Mouse (Mus musculus): ENCODE results near the gene Nop56. TPM values are rescaled to one million over a fixed set of nuclear protein-coding genes. Genes with fewer than 3 reads are reported as not detected.

Nop56 gene
- polyA plus RNA-seq (2015; fragmentation: Nextera tagmentation; extraction: Ambion mirVana) = 288 and 308 TPM in 2 replicates

- peak within 1 kb of the TSS; percentile 93 for H3K27ac ChIP-seq
- under 1% methylated on average over 68 of the region's 68 CpGs for WGBS
- H3K27me3 ChIP-seq = no peaks in the 10 kb centered on the region
- H3K36me3 ChIP-seq (ENCODE audit: poor library complexity, severe bottlenecking) = peaks cover 39% of the 10 kb centered on the region
- H3K4me1 ChIP-seq = peaks cover 30% of the 10 kb centered on the region
- H3K4me2 ChIP-seq = peak within 1 kb of the TSS; percentile 86
- peak within 1 kb of the TSS; percentile 96 for H3K9ac ChIP-seq
- peak; percentile 98 for ATAC-seq
- H3K4me3 ChIP-seq = peak within 1 kb of the TSS; percentile 91
- no peaks in the 10 kb centered on the region for H3K9me3 ChIP-seq (replicated peaks)
Observed at GRCm38 (mm10) chr2:130274149-130274861, at the start of gene Nop56. Nop56 (plus strand) TSS chr2:130274430.

GRCm38 (mm10) chr2:130246912-130247311, 27.3 kb upstream of the Nop56 start:
- H3K27ac ChIP-seq = no peak overlapping the region
- H3K4me1 ChIP-seq = no peaks in the 10 kb centered on the region
- 49% methylated on average over 9 of the region's 9 CpGs for WGBS
- ATAC-seq = no peak
- H3K36me3 ChIP-seq (ENCODE audit: poor library complexity, severe bottlenecking) = no peaks in the 10 kb centered on the region
- no peak overlapping the region for H3K4me3 ChIP-seq
- no peaks in the 10 kb centered on the region for H3K9me3 ChIP-seq (replicated peaks)
- H3K27me3 ChIP-seq = no peaks in the 10 kb centered on the region
- no peak overlapping the region for H3K4me2 ChIP-seq
- H3K9ac ChIP-seq = no peak overlapping the region

- no peaks in the 10 kb centered on the region for H3K9me3 ChIP-seq (replicated peaks)
- no peak overlapping the region for H3K27ac ChIP-seq
- H3K27me3 ChIP-seq = no peaks in the 10 kb centered on the region
- H3K4me2 ChIP-seq = no peak overlapping the region
- no peak overlapping the region for H3K4me3 ChIP-seq
- H3K4me1 ChIP-seq = no peaks in the 10 kb centered on the region
- WGBS = 73% methylated on average over 7 of the region's 7 CpGs
- no peaks in the 10 kb centered on the region for H3K36me3 ChIP-seq (ENCODE audit: poor library complexity, severe bottlenecking)
- ATAC-seq = no peak
- H3K9ac ChIP-seq = no peak overlapping the region
Observed at GRCm38 (mm10) chr2:130248226-130248625, 26.0 kb upstream of the Nop56 start.

- H3K9ac ChIP-seq = no peak overlapping the region
- WGBS = 93% methylated on average over 4 of the region's 4 CpGs
- H3K4me3 ChIP-seq = no peak overlapping the region
Observed at GRCm38 (mm10) chr2:130256762-130257161, 17.5 kb upstream of the Nop56 start.

GRCm38 (mm10) chr2:130260822-130261221, 13.4 kb upstream of the Nop56 start:
- ATAC-seq = no peak
- 87% methylated on average over 4 of the region's 4 CpGs for WGBS
- Histone ChIP-seq H3K9me3 (replicated peaks) (no peaks in the 10 kb centered on the region), H3K4me1 (no peaks in the 10 kb centered on the region), H3K27me3 (0 out of 2 replicates have a peak, but pooled peaks cover 2% of the 10 kb centered on the region), H3K27ac (no peak overlapping the region), H3K9ac (no peak overlapping the region), H3K4me2 (no peak overlapping the region), H3K4me3 (no peak overlapping the region), H3K36me3 (ENCODE audit: poor library complexity, severe bottlenecking) (no peaks in the 10 kb centered on the region)

More at GRCm38 (mm10) chr2:130256762-130257161, 17.5 kb upstream of the Nop56 start:
- H3K36me3 ChIP-seq (ENCODE audit: poor library complexity, severe bottlenecking) = no peaks in the 10 kb centered on the region
- no peaks in the 10 kb centered on the region for H3K9me3 ChIP-seq (replicated peaks)
- H3K27ac ChIP-seq = no peak overlapping the region
- no peaks in the 10 kb centered on the region for H3K4me1 ChIP-seq
- no peak for ATAC-seq
- no peak overlapping the region for H3K4me2 ChIP-seq
- H3K27me3 ChIP-seq = no peaks in the 10 kb centered on the region

GRCm38 (mm10) chr2:130261914-130262313, 12.3 kb upstream of the Nop56 start:
- 0 out of 2 replicates have a peak, but pooled peaks cover 2% of the 10 kb centered on the region for H3K27me3 ChIP-seq
- no peak for ATAC-seq
- WGBS = 97% methylated on average over 2 of the region's 2 CpGs

GRCm38 (mm10) chr2:130262398-130262797, 11.8 kb upstream of the Nop56 start:
- H3K27me3 ChIP-seq = 0 out of 2 replicates have a peak, but pooled peaks cover 2% of the 10 kb centered on the region
- 91% methylated on average over 2 of the region's 2 CpGs for WGBS

More at GRCm38 (mm10) chr2:130261914-130262313, 12.3 kb upstream of the Nop56 start:
- Histone ChIP-seq H3K4me2 (no peak overlapping the region), H3K9ac (no peak overlapping the region), H3K27ac (no peak overlapping the region), H3K4me3 (no peak overlapping the region), H3K36me3 (ENCODE audit: poor library complexity, severe bottlenecking) (no peaks in the 10 kb centered on the region), H3K9me3 (replicated peaks) (no peaks in the 10 kb centered on the region), H3K4me1 (no peaks in the 10 kb centered on the region)

GRCm38 (mm10) chr2:130265520-130265919, 8.7 kb upstream of the Nop56 start:
- Histone ChIP-seq H3K36me3 (ENCODE audit: poor library complexity, severe bottlenecking) (no peaks in the 10 kb centered on the region), H3K4me2 (no peak overlapping the region), H3K9me3 (replicated peaks) (no peaks in the 10 kb centered on the region), H3K4me3 (no peak overlapping the region), H3K9ac (no peak overlapping the region), H3K27me3 (peaks cover 7% of the 10 kb centered on the region; the same call in 1 of the 2 replicates), H3K4me1 (no peaks in the 10 kb centered on the region), H3K27ac (no peak overlapping the region)
- WGBS = 100% methylated on average over 1 of the region's 1 CpGs
- no peak for ATAC-seq

More at GRCm38 (mm10) chr2:130262398-130262797, 11.8 kb upstream of the Nop56 start:
- Histone ChIP-seq H3K9me3 (replicated peaks) (no peaks in the 10 kb centered on the region), H3K9ac (no peak overlapping the region), H3K4me1 (no peaks in the 10 kb centered on the region), H3K4me2 (no peak overlapping the region), H3K36me3 (ENCODE audit: poor library complexity, severe bottlenecking) (no peaks in the 10 kb centered on the region), H3K4me3 (no peak overlapping the region), H3K27ac (no peak overlapping the region)
- no peak for ATAC-seq

GRCm38 (mm10) chr2:130268074-130268473, 6.2 kb upstream of the Nop56 start:
- Histone ChIP-seq H3K4me1 (peaks cover 1% of the 10 kb centered on the region), H3K27ac (no peak overlapping the region), H3K9me3 (replicated peaks) (no peaks in the 10 kb centered on the region), H3K4me2 (no peak overlapping the region), H3K36me3 (ENCODE audit: poor library complexity, severe bottlenecking) (no peaks in the 10 kb centered on the region), H3K9ac (no peak overlapping the region), H3K4me3 (no peak overlapping the region), H3K27me3 (peaks cover 4% of the 10 kb centered on the region; the same call in 1 of the 2 replicates)
- WGBS = 78% methylated on average over 7 of the region's 7 CpGs
- no peak for ATAC-seq

GRCm38 (mm10) chr2:130273732-130274131, 498 bp upstream of the Nop56 start:
- Histone ChIP-seq H3K9me3 (replicated peaks) (no peaks in the 10 kb centered on the region), H3K4me3 (peak overlapping the region; percentile 91), H3K9ac (peak overlapping the region; percentile 96), H3K4me1 (peaks cover 30% of the 10 kb centered on the region), H3K4me2 (peak overlapping the region; percentile 86), H3K27ac (peak overlapping the region; percentile 84), H3K27me3 (no peaks in the 10 kb centered on the region), H3K36me3 (ENCODE audit: poor library complexity, severe bottlenecking) (peaks cover 35% of the 10 kb centered on the region)
- 2% methylated on average over 14 of the region's 14 CpGs for WGBS
- peak; percentile 46 for ATAC-seq

GRCm38 (mm10) chr2:130274862-130275261, 632 bp downstream of the Nop56 start:
- H3K4me1 ChIP-seq = peaks cover 30% of the 10 kb centered on the region
- peak overlapping the region; percentile 86 for H3K4me2 ChIP-seq
- H3K27ac ChIP-seq = peak overlapping the region; percentile 93
- ATAC-seq = no peak
- H3K4me3 ChIP-seq = peak overlapping the region; percentile 91
- peak overlapping the region; percentile 96 for H3K9ac ChIP-seq
- no peaks in the 10 kb centered on the region for H3K9me3 ChIP-seq (replicated peaks)
- H3K27me3 ChIP-seq = no peaks in the 10 kb centered on the region
- H3K36me3 ChIP-seq (ENCODE audit: poor library complexity, severe bottlenecking) = peaks cover 44% of the 10 kb centered on the region
- under 1% methylated on average over 10 of the region's 10 CpGs for WGBS

- H3K9ac ChIP-seq = peak overlapping the region; percentile 96
Observed at GRCm38 (mm10) chr2:130275649-130276048, 1.4 kb downstream of the Nop56 start.

More at GRCm38 (mm10) chr2:130275649-130276048, 1.4 kb downstream of the Nop56 start:
- no peak overlapping the region for H3K27ac ChIP-seq
- peaks cover 30% of the 10 kb centered on the region for H3K4me1 ChIP-seq
- no peak for ATAC-seq
- H3K9me3 ChIP-seq (replicated peaks) = no peaks in the 10 kb centered on the region
- WGBS = 39% methylated on average over 6 of the region's 6 CpGs
- peak overlapping the region; percentile 86 for H3K4me2 ChIP-seq
- peak overlapping the region; percentile 91 for H3K4me3 ChIP-seq
- peaks cover 52% of the 10 kb centered on the region for H3K36me3 ChIP-seq (ENCODE audit: poor library complexity, severe bottlenecking)
- no peaks in the 10 kb centered on the region for H3K27me3 ChIP-seq
